Mouse (Mus musculus): ENCODE data around the gene Serpina16. TPM values are rescaled to one million over a fixed set of nuclear protein-coding genes. Genes with fewer than 3 reads are reported as not detected.
"Not testable (repeated sequence)": the region's sequence is repeated elsewhere in the genome, so short reads cannot be mapped to it uniquely, and the experiment has no call there.

Serpina16 gene
- total and polyA plus RNA-seq, 2 experiments from 2014 or later = not detected

DNA sequence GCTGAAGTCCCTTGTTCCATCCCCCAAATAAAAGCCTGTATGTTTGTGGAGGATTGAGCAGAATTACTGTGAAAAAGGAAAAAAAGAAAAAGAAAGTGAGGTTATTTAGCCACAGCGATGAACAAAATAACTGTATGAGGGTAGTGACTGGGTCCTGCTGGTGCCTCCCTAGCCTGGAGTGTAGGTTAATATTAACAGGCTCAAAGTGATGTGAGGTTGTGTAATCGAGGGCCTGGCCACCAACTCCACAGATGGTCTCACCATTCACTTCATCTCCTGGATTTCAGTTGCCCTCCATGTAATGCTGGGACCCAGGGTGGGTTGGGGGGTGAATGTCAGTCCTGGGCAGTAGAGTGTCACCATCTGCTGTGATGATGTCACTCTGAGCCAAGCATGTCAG, 5.8 kb upstream of the Serpina16 start:
- DNase-seq (ENCODE audit: low spot score) (no peak), ATAC-seq (ENCODE audit: low FRiP score) (no peak)
- H3K36me3 ChIP-seq (ENCODE audit: insufficient read depth, low read length) = no peaks in the 10 kb centered on the region
- H3K9ac ChIP-seq (replicated peaks; ENCODE audit: low read length, poor library complexity, severe bottlenecking) = no peak overlapping the region
- H3K9me3 ChIP-seq (ENCODE audit: low read length) = no peaks in the 10 kb centered on the region
- no peaks in the 10 kb centered on the region for H3K27me3 ChIP-seq (ENCODE audit: insufficient read depth, low read length)
- H3K4me1 ChIP-seq (ENCODE audit: insufficient read depth, low read length) = no peaks in the 10 kb centered on the region
- no peak overlapping the region for H3K4me3 ChIP-seq (ENCODE audit: low read depth, low read length)
- TF ChIP-seq CTCF (IDR thresholded peaks at IDR 0.05) = no peak
- 71% methylated on average over 2 of the region's 2 CpGs for WGBS
- no peak overlapping the region for H3K27ac ChIP-seq (ENCODE audit: low read depth, low read length)
- H3K4me2 ChIP-seq (ENCODE audit: low read depth, low read length, poor library complexity, severe bottlenecking) = no peak overlapping the region

DNA sequence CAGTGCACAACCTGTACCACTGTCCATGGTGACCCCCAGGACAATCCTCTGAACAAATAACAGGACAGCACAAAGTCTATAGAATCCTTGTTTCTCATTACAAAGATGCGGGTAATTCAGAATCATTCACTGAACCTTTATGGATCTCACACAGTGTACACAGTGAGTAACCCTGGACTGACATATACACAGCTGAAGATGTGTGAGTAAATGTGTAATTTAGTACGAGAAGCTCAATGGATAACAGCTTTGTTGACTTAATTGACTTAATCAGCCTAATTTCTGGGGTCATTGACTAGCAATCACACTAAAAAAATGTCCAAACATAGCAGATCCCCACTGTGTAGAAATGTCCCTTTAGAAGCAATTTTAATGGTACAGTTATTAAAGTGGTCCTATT, 5.2 kb upstream of the Serpina16 start:
- Histone ChIP-seq H3K9ac (replicated peaks; ENCODE audit: low read length, poor library complexity, severe bottlenecking) (no peak overlapping the region), H3K4me2 (ENCODE audit: low read depth, low read length, poor library complexity, severe bottlenecking) (no peak overlapping the region), H3K4me3 (ENCODE audit: low read depth, low read length) (no peak overlapping the region), H3K9me3 (ENCODE audit: low read length) (no peaks in the 10 kb centered on the region), H3K36me3 (ENCODE audit: insufficient read depth, low read length) (no peaks in the 10 kb centered on the region), H3K4me1 (ENCODE audit: insufficient read depth, low read length) (no peaks in the 10 kb centered on the region), H3K27ac (ENCODE audit: low read depth, low read length) (no peak overlapping the region), H3K27me3 (ENCODE audit: insufficient read depth, low read length) (no peaks in the 10 kb centered on the region)
- 82% methylated on average over 2 of the region's 2 CpGs for WGBS
- TF ChIP-seq CTCF (IDR thresholded peaks at IDR 0.05) = no peak
- ATAC-seq (ENCODE audit: low FRiP score) (no peak), DNase-seq (ENCODE audit: low spot score) (no peak)

DNA sequence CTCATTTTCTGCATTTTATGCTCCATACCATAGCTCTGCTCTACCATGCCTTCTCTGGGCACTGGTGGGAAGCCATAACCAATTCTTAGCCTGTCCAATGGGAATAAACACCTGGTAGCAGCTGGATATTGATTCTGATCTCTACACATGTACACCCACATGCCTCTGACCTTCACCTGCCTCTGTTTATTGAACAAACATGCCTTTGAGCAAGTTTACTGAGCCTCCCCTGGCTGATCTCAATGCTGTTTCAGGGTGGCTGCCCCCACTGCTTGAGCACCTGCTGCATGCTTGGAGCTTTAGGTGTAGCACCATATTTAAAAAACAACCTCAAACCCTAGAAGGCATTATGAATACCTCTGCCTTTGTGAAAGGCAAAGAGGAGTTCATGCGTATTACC, 3.9 kb upstream of the Serpina16 start:
- ATAC-seq (ENCODE audit: low FRiP score); DNase-seq (ENCODE audit: low spot score); H3K4me1 ChIP-seq (ENCODE audit: insufficient read depth, low read length); H3K4me3 ChIP-seq (ENCODE audit: low read depth, low read length); H3K27me3 ChIP-seq (ENCODE audit: insufficient read depth, low read length); H3K27ac ChIP-seq (ENCODE audit: low read depth, low read length); H3K9ac ChIP-seq (replicated peaks; ENCODE audit: low read length, poor library complexity, severe bottlenecking); H3K4me2 ChIP-seq (ENCODE audit: low read depth, low read length, poor library complexity, severe bottlenecking); H3K36me3 ChIP-seq (ENCODE audit: insufficient read depth, low read length); H3K9me3 ChIP-seq (ENCODE audit: low read length): not testable (repeated sequence)
- WGBS = 100% methylated on average over 1 of the region's 1 CpGs

DNA sequence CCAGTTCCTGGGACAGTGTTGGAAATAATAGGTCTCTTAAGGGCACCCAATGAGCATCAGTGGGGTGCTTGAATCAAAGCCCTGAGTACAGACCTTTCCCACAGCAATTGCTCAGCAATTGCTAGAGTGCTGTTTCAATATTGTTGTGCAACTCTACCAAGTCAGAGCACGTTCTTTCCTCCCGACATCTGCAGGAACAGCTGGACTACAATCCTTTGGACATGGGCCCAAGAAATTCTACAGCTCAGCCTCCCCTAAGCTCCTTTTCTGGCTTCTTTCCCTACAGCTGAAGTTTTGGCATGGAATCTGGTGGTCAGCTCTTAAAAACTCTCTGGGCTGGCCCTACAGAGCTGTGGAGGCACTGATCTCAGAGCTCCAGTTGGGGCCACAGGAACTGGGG, 2.8 kb downstream of the Serpina16 start:
- H3K27ac ChIP-seq (ENCODE audit: low read depth, low read length) = no peak overlapping the region

DNA sequence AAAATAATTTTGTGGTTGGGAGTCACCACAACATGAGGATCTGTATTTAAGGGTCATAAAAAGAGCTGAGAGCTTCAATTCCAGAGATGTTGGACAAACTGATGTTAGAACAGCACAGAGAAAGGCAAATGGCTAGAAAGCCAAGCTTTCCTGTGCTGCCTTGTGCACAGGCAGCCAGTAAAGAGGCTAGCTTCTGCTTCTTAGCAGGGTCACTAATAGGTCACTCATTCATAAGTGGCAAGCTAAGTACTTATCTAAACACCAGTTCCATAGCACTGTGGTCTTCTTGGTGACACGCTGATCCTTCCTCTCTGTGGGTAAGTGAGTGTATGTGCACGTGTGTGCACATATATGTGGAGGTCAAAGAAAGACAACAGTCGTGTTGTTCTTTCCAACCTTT, 4.5 kb downstream of the Serpina16 start:
- Histone ChIP-seq H3K4me2 (ENCODE audit: low read depth, low read length, poor library complexity, severe bottlenecking) (no peak overlapping the region), H3K27ac (ENCODE audit: low read depth, low read length) (no peak overlapping the region), H3K4me1 (ENCODE audit: insufficient read depth, low read length) (no peaks in the 10 kb centered on the region), H3K4me3 (ENCODE audit: low read depth, low read length) (no peak overlapping the region), H3K9me3 (ENCODE audit: low read length) (no peaks in the 10 kb centered on the region), H3K36me3 (ENCODE audit: insufficient read depth, low read length) (no peaks in the 10 kb centered on the region), H3K27me3 (ENCODE audit: insufficient read depth, low read length) (no peaks in the 10 kb centered on the region), H3K9ac (replicated peaks; ENCODE audit: low read length, poor library complexity, severe bottlenecking) (no peak overlapping the region)
- 82% methylated on average over 3 of the region's 3 CpGs for WGBS
- DNase-seq (ENCODE audit: low spot score) (no peak), ATAC-seq (ENCODE audit: low FRiP score) (no peak)
- TF ChIP-seq CTCF (IDR thresholded peaks at IDR 0.05) = no peak

More for the DNA sequence above, 2.8 kb downstream of the Serpina16 start:
- Histone ChIP-seq H3K4me1 (ENCODE audit: insufficient read depth, low read length) (no peaks in the 10 kb centered on the region), H3K9me3 (ENCODE audit: low read length) (no peaks in the 10 kb centered on the region), H3K9ac (replicated peaks; ENCODE audit: low read length, poor library complexity, severe bottlenecking) (no peak overlapping the region), H3K36me3 (ENCODE audit: insufficient read depth, low read length) (no peaks in the 10 kb centered on the region), H3K4me2 (ENCODE audit: low read depth, low read length, poor library complexity, severe bottlenecking) (no peak overlapping the region), H3K4me3 (ENCODE audit: low read depth, low read length) (no peak overlapping the region), H3K27me3 (ENCODE audit: insufficient read depth, low read length) (no peaks in the 10 kb centered on the region)
- WGBS = 73% methylated on average over 2 of the region's 2 CpGs
- DNase-seq (ENCODE audit: low spot score) = peak; percentile 19
- ATAC-seq (ENCODE audit: low FRiP score) = no peak
- TF ChIP-seq CTCF (IDR thresholded peaks at IDR 0.05) = no peak

DNA sequence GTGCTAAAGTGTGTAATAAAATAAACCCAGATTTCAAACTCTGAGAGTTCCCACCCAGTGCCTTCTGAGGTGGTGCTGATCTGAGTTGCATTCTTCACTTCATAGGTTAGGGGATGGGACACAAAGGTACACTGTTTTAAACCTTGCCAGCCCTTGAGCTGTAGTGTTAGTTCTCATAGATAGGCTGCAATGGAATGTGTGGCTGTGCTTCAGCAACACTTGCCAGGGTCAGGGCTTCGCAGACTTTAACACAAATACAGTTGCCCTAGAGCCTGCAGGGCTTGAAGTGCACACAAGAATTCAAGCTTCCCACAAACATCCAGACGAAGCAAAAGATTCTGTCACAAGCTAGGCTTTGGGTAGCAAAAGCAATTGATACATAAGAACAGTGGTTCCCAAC, 5.0 kb downstream of the Serpina16 start:
- H3K4me3 ChIP-seq (ENCODE audit: low read depth, low read length) = no peak overlapping the region
- H3K9ac ChIP-seq (replicated peaks; ENCODE audit: low read length, poor library complexity, severe bottlenecking) = no peak overlapping the region
- H3K27ac ChIP-seq (ENCODE audit: low read depth, low read length) = no peak overlapping the region
- TF ChIP-seq CTCF (IDR thresholded peaks at IDR 0.05) = no peak
- no peaks in the 10 kb centered on the region for H3K27me3 ChIP-seq (ENCODE audit: insufficient read depth, low read length)
- no peak for DNase-seq (ENCODE audit: low spot score)
- no peaks in the 10 kb centered on the region for H3K4me1 ChIP-seq (ENCODE audit: insufficient read depth, low read length)
- ATAC-seq (ENCODE audit: low FRiP score) = no peak
- no peaks in the 10 kb centered on the region for H3K36me3 ChIP-seq (ENCODE audit: insufficient read depth, low read length)
- no peak overlapping the region for H3K4me2 ChIP-seq (ENCODE audit: low read depth, low read length, poor library complexity, severe bottlenecking)
- 71% methylated on average over 2 of the region's 2 CpGs for WGBS
- no peaks in the 10 kb centered on the region for H3K9me3 ChIP-seq (ENCODE audit: low read length)

Measured in midbrain, postnatal 0 days (tissue).